Mouse (Mus musculus): ENCODE results near the gene Cybc1. TPM values are rescaled to one million over a fixed set of nuclear protein-coding genes. Genes with fewer than 3 reads are reported as not detected.

Gene Cybc1
- polyA plus RNA-seq, 2 experiments = 16.1 to 20.3 TPM

GRCm38 (mm10) chr11:121259160-121260100 is 30.3 kb upstream of the Cybc1 start, which contains the start of gene Foxk2:
Gene Foxk2 (plus strand): TSS chr11:121259990.
- peak; percentile 80 to 83 (median 82) for DNase-seq (ENCODE audit: low read depth in 3 of 3, low spot score in 3 of 3)
- H3K27me3 ChIP-seq (ENCODE audit: control insufficient read depth, insufficient read depth, low read length) = no peaks in the 10 kb centered on the region
- H3K9ac ChIP-seq (replicated peaks) = peak within 1 kb of the TSS; percentile 97
- H3K4me1 ChIP-seq (replicated peaks; ENCODE audit: control insufficient read depth in 2 of 2, insufficient read depth in 2 of 2, low read length in 1 of 2) = peaks cover 4 to 17% of the 10 kb centered on the region in 2 experiments
- TF ChIP-seq EP300 (IDR thresholded peaks at IDR 0.05; ENCODE audit: low read depth) = no peak
- TF ChIP-seq CTCF (IDR thresholded peaks at IDR 0.05; ENCODE audit: low read depth) = no peak
- peaks cover 42% of the 10 kb centered on the region for H3K36me3 ChIP-seq (replicated peaks; ENCODE audit: control insufficient read depth, insufficient read depth, low read depth)
- H3K27ac ChIP-seq = peak within 1 kb of the TSS; percentile 65
- no peaks in the 10 kb centered on the region for H3K9me3 ChIP-seq (ENCODE audit: control insufficient read depth, low read length)
- peak within 1 kb of the TSS; percentile 99 to 100 for H3K4me3 ChIP-seq (ENCODE audit: insufficient read depth in 1 of 2, low read depth in 2 of 2, low read length in 2 of 2)
- ATAC-seq (ENCODE audit: insufficient read depth) = peak; percentile 97
- H3K4me2 ChIP-seq (ENCODE audit: low read depth) = peak within 1 kb of the TSS; percentile 87
- WGBS (ENCODE audit: insufficient replicate concordance) = under 1% methylated on average over 91 of the region's 91 CpGs

DNA sequence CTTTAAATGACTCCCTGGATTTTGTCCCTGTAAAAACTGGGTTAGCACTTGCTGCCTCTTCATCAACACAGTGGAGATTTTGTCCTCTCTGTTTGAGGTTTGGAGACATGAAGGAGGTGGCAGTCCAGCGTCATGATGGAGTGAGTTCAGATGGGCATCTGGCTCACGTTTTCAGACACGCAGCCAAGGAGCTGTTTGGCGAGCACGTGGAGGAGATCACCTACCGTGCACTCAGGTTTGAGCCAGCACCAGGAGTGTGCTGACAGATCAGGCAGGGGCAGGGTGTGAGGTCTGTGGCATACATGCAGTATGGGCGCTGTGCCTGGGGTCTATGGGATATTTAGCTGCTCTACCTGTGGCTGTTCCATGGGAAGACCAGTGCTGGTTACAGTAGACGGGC is 21.1 kb upstream of the Cybc1 start:
- Histone ChIP-seq H3K27ac (no peak overlapping the region), H3K27me3 (ENCODE audit: control insufficient read depth, insufficient read depth, low read length) (no peaks in the 10 kb centered on the region), H3K9ac (replicated peaks) (no peak overlapping the region), H3K4me2 (ENCODE audit: low read depth) (no peak overlapping the region), H3K36me3 (replicated peaks; ENCODE audit: control insufficient read depth, insufficient read depth, low read depth) (peaks cover 99% of the 10 kb centered on the region), H3K4me1 (replicated peaks; ENCODE audit: control insufficient read depth in 2 of 2, insufficient read depth in 2 of 2, low read length in 1 of 2) (no peaks in the 10 kb centered on the region), H3K9me3 (ENCODE audit: control insufficient read depth, low read length) (no peaks in the 10 kb centered on the region), H3K4me3 (ENCODE audit: insufficient read depth in 1 of 2, low read depth in 2 of 2, low read length in 2 of 2) (no peak overlapping the region)
- DNase-seq (ENCODE audit: low read depth in 3 of 3, low spot score in 3 of 3) (no peak), ATAC-seq (ENCODE audit: insufficient read depth) (no peak)
- 92% methylated on average over 8 of the region's 8 CpGs for WGBS (ENCODE audit: insufficient replicate concordance)
- no peak for TF ChIP-seq EP300 (IDR thresholded peaks at IDR 0.05; ENCODE audit: low read depth)
- TF ChIP-seq CTCF (IDR thresholded peaks at IDR 0.05; ENCODE audit: low read depth) = no peak

DNA sequence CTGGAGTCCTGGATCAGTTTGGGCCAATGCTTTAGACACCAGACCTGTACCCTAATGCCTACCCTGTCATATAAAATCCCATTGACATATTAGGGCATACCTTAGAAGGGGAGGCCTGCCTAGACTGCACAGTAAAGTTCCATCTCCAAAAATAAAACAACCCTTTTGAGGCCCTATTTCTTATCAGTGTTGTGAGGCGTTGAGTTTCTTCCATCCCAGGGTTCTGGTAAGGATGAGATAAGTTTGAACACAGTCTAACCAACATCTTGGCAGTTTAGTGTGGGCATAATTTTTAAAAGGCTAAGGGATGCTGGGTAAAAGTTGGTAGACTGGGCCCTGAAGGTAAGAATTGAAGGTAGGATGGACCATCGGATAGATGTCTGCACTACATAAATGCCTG is 10.5 kb upstream of the Cybc1 start:
- ATAC-seq (ENCODE audit: insufficient read depth) = peak; percentile 44
- H3K4me3 ChIP-seq (ENCODE audit: insufficient read depth in 1 of 2, low read depth in 2 of 2, low read length in 2 of 2) = peak overlapping the region; percentile 84 to 87
- whole genome bisulfite sequencing (ENCODE audit: insufficient replicate concordance) = 18% methylated on average over 2 of the region's 2 CpGs
- H3K36me3 ChIP-seq (replicated peaks; ENCODE audit: control insufficient read depth, insufficient read depth, low read depth) = peaks cover 58% of the 10 kb centered on the region
- peak overlapping the region; percentile 78 for H3K4me2 ChIP-seq (ENCODE audit: low read depth)
- peaks cover 26 to 39% of the 10 kb centered on the region in 2 experiments for H3K4me1 ChIP-seq (replicated peaks; ENCODE audit: control insufficient read depth in 2 of 2, insufficient read depth in 2 of 2, low read length in 1 of 2)
- H3K9me3 ChIP-seq (ENCODE audit: control insufficient read depth, low read length) = no peaks in the 10 kb centered on the region
- no peaks in the 10 kb centered on the region for H3K27me3 ChIP-seq (ENCODE audit: control insufficient read depth, insufficient read depth, low read length)
- peak overlapping the region; percentile 85 for H3K9ac ChIP-seq (replicated peaks)
- H3K27ac ChIP-seq = peak overlapping the region; percentile 90
- TF ChIP-seq EP300 (IDR thresholded peaks at IDR 0.05; ENCODE audit: low read depth) (peak; percentile 96), CTCF (IDR thresholded peaks at IDR 0.05; ENCODE audit: low read depth) (no peak; the same call in 1 of the 2 replicates)
- DNase-seq (ENCODE audit: low read depth in 3 of 3, low spot score in 3 of 3) = peak; percentile 71 to 81 (median 80)

DNA sequence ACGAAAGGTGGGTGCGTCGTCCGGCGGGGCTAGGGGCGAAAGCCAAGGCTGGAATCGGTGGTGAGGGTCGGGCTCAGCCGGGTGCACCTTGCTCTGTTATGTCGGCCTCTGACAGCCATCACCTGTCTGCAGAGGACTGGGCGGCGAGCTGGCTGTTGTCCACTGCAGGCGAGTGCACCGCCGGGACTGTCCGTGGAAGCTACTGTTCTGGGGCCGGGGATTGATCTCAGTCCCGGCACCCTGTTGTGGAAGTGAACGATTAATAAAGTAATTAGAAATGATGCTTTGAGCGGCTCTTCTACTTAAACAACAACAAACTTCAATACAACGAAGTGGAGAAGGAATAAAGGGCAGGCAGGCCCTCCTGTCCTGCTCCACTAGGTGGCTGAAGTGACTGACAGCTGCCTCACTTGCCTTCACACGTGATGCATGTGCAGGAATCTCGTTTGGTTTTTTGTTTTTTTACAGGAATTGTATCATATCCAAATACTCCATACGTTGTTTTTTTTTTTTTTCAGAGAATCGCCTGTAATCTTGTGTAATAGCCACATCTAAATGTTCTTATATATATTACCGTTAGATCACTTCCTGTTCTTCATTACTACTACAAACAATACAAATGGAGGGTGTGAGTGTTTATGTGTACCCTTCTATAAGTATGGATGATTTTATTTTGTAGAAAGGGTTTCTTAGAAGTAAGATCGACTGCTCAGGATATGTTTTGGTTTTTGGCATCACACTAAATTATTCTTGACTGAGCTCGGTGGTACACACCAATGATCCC is 8.4 kb upstream of the Cybc1 start:
- Histone ChIP-seq H3K36me3 (replicated peaks; ENCODE audit: control insufficient read depth, insufficient read depth, low read depth) (peaks cover 37% of the 10 kb centered on the region), H3K9ac (replicated peaks) (peak overlapping the region; percentile 89), H3K4me3 (ENCODE audit: insufficient read depth in 1 of 2, low read depth in 2 of 2, low read length in 2 of 2) (peak overlapping the region; percentile 84 to 87), H3K4me2 (ENCODE audit: low read depth) (peak overlapping the region; percentile 78), H3K27ac (peak overlapping the region; percentile 92), H3K4me1 (replicated peaks; ENCODE audit: control insufficient read depth in 2 of 2, insufficient read depth in 2 of 2, low read length in 1 of 2) (peaks cover 31 to 49% of the 10 kb centered on the region in 2 experiments), H3K27me3 (ENCODE audit: control insufficient read depth, insufficient read depth, low read length) (no peaks in the 10 kb centered on the region), H3K9me3 (ENCODE audit: control insufficient read depth, low read length) (no peaks in the 10 kb centered on the region)
- ATAC-seq (ENCODE audit: insufficient read depth) (peak; percentile 19; the same call in 1 of the 2 replicates), DNase-seq (ENCODE audit: low read depth in 3 of 3, low spot score in 3 of 3) (peak; percentile 50 to 69 (median 55))
- WGBS (ENCODE audit: insufficient replicate concordance) = 1% methylated on average over 28 of the region's 28 CpGs
- TF ChIP-seq EP300 (IDR thresholded peaks at IDR 0.05; ENCODE audit: low read depth) (no peak), CTCF (IDR thresholded peaks at IDR 0.05; ENCODE audit: low read depth) (peak; percentile 81)
